Mouse (Mus musculus): ENCODE measurements around the gene Prl3d3. TPM values are rescaled to one million over a fixed set of nuclear protein-coding genes. Genes with fewer than 3 reads are reported as not detected.
"Not testable (repeated sequence)": the region's sequence is repeated elsewhere in the genome, so short reads cannot be mapped to it uniquely, and the experiment has no call there.

Gene Prl3d3
- polyA plus RNA-seq (2012; rRNA removed), result not detected in 2 replicates

- H3K36me3 ChIP-seq (ENCODE audit: control insufficient read depth, insufficient read depth, low read length); H3K27me3 ChIP-seq (ENCODE audit: control insufficient read depth, insufficient read depth, low read length); H3K27ac ChIP-seq (ENCODE audit: insufficient read depth, low read depth, low read length); H3K4me3 ChIP-seq (ENCODE audit: low read depth, low read length); H3K4me1 ChIP-seq (ENCODE audit: control insufficient read depth, insufficient read depth, insufficient read length, low read length): not testable (repeated sequence)
- 81% methylated on average over 3 of the region's 3 CpGs for WGBS
These were observed at the start of gene Prl3d3 for GRCm38 (mm10) chr13:27156490-27156889. Gene Prl3d3, plus strand, starts transcription at chr13:27156790.

- not testable (repeated sequence) for H3K4me3 ChIP-seq (ENCODE audit: low read depth, low read length); H3K36me3 ChIP-seq (ENCODE audit: control insufficient read depth, insufficient read depth, low read length); H3K27me3 ChIP-seq (ENCODE audit: control insufficient read depth, insufficient read depth, low read length); H3K27ac ChIP-seq (ENCODE audit: insufficient read depth, low read depth, low read length); H3K4me1 ChIP-seq (ENCODE audit: control insufficient read depth, insufficient read depth, insufficient read length, low read length)
- WGBS, result 85% methylated on average over 4 of the region's 4 CpGs
These were observed 35.2 kb upstream of the Prl3d3 start, which contains the start of gene Prl3d2 for GRCm38 (mm10) chr13:27121398-27121797. Gene Prl3d2, plus strand, starts transcription at chr13:27121698.

- Histone ChIP-seq H3K36me3 (ENCODE audit: control insufficient read depth, insufficient read depth, low read length) (no peaks in the 10 kb centered on the region), H3K4me3 (ENCODE audit: low read depth, low read length) (no peak overlapping the region), H3K4me1 (ENCODE audit: control insufficient read depth, insufficient read depth, insufficient read length, low read length) (no peaks in the 10 kb centered on the region), H3K27ac (ENCODE audit: insufficient read depth, low read depth, low read length) (no peak overlapping the region), H3K27me3 (ENCODE audit: control insufficient read depth, insufficient read depth, low read length) (no peaks in the 10 kb centered on the region)
- WGBS, result 52% methylated on average over 1 of the region's 1 CpGs
- TF ChIP-seq CTCF (IDR thresholded peaks at IDR 0.05; ENCODE audit: extremely low read depth, insufficient read length, insufficient replicate concordance, low read depth, low read length) (no peak), POLR2A (IDR thresholded peaks at IDR 0.05; ENCODE audit: low read depth, low read length) (no peak)
These were observed 8.3 kb upstream of the Prl3d3 start for GRCm38 (mm10) chr13:27148264-27148663.

- TF ChIP-seq CTCF (IDR thresholded peaks at IDR 0.05; ENCODE audit: extremely low read depth, insufficient read length, insufficient replicate concordance, low read depth, low read length) (no peak), POLR2A (IDR thresholded peaks at IDR 0.05; ENCODE audit: low read depth, low read length) (no peak)
- H3K27ac ChIP-seq (ENCODE audit: insufficient read depth, low read depth, low read length), result no peak within 1 kb of the TSS
- H3K27me3 ChIP-seq (ENCODE audit: control insufficient read depth, insufficient read depth, low read length), result no peaks in the 10 kb centered on the region
- H3K36me3 ChIP-seq (ENCODE audit: control insufficient read depth, insufficient read depth, low read length), result no peaks in the 10 kb centered on the region
- H3K4me1 ChIP-seq (ENCODE audit: control insufficient read depth, insufficient read depth, insufficient read length, low read length), result no peaks in the 10 kb centered on the region
- H3K4me3 ChIP-seq (ENCODE audit: low read depth, low read length), result no peak within 1 kb of the TSS
- 63% methylated on average over 1 of the region's 1 CpGs for WGBS
These were observed 39.8 kb downstream of the Prl3d3 start, which contains the start of gene Prl3c1 for GRCm38 (mm10) chr13:27196359-27196758. Gene Prl3c1, plus strand, starts transcription at chr13:27196659.

Other genes starting within 250 kb of the Prl3d3 start
- gene Prl, start 99.2 kb upstream of the Prl3d3 start, polyA plus RNA-seq (2012; rRNA removed), result not detected in 2 replicates
- not detected in 2 replicates for gene Prl3d1, start 62.6 kb upstream of the Prl3d3 start, polyA plus RNA-seq (2012; rRNA removed)
- gene Prl3d2, start 35.1 kb upstream of the Prl3d3 start, polyA plus RNA-seq (2012; rRNA removed), result not detected in 2 replicates
- not detected in 2 replicates for gene Prl3c1, start 39.9 kb downstream of the Prl3d3 start, polyA plus RNA-seq (2012; rRNA removed)
- gene Prl3b1, start 85.1 kb downstream of the Prl3d3 start, polyA plus RNA-seq (2012; rRNA removed), result not detected in 2 replicates
- gene Prl3a1, start 102.6 kb downstream of the Prl3d3 start, polyA plus RNA-seq (2012; rRNA removed), result not detected in 2 replicates
- not detected in 2 replicates for gene Prl6a1, start 155.8 kb downstream of the Prl3d3 start, polyA plus RNA-seq (2012; rRNA removed)
- not detected in 2 replicates for gene Prl8a2, start 188.9 kb downstream of the Prl3d3 start, polyA plus RNA-seq (2012; rRNA removed)
- not detected in 2 replicates for gene Prl2b1, start 234.1 kb downstream of the Prl3d3 start, polyA plus RNA-seq (2012; rRNA removed)

Data from small intestine, adult 2 months (tissue).